Mouse (Mus musculus) cerebellum, adult 2 months (tissue): ENCODE results near the gene Gm13084. TPM values are rescaled to one million over a fixed set of nuclear protein-coding genes. Genes with fewer than 3 reads are reported as not detected.
"Not testable (repeated sequence)": the region's sequence is repeated elsewhere in the genome, so short reads cannot be mapped to it uniquely, and the experiment has no call there.

Experiments used
- DNase-seq, 2 experiments: peaks; one replicate each; pipeline ENCODE4 v3.0.0; 2021
- H3K27ac ChIP-seq: fragments of 200-500 bp; 2 replicates; pipeline ENCODE4 v1.5.1; 2012; ENCODE audit warnings: low read length, control low read depth, inconsistent platforms; ENCODE audit not compliant: insufficient read depth
- H3K27me3 ChIP-seq: fragments of 200-500 bp; 2 replicates; pipeline ENCODE4 v1.6.1; 2012; ENCODE audit warnings: inconsistent platforms, mild to moderate bottlenecking, low read length, moderate library complexity; ENCODE audit not compliant: control insufficient read depth, insufficient read depth
- H3K4me1 ChIP-seq: fragments of 200-500 bp; 2 replicates; pipeline ENCODE4 v1.6.1; 2011; ENCODE audit warnings: low read length; ENCODE audit not compliant: control insufficient read depth, insufficient read depth
- H3K4me3 ChIP-seq: fragments of 200-500 bp; replicated peaks from 2 replicates; pipeline ENCODE3; 2011; ENCODE audit warnings: mild to moderate bottlenecking, low read depth, low read length, control low read depth; ENCODE audit not compliant: insufficient read depth
- CTCF ChIP-seq: fragments of 200-500 bp; IDR thresholded peaks from 2 replicates; pipeline ENCODE4 v1.5.1; 2011; ENCODE audit warnings: low read depth, mild to moderate bottlenecking, control low read depth, low read length, moderate library complexity, borderline replicate concordance; ENCODE audit not compliant: insufficient read depth
- POLR2A ChIP-seq: fragments of 200-500 bp; IDR thresholded peaks from 2 replicates; pipeline ENCODE4 v1.6.1; 2011; ENCODE audit warnings: low read length, control low read depth, borderline replicate concordance; ENCODE audit not compliant: insufficient read depth
- WGBS: fragments of 180-500 bp; shearing (Covaris S2); methylation state at CpG from one replicate; pipeline ENCODE4 v1.1.7; 2018; 5-methylcytosine and 5-hydroxymethylcytosine counted together
- polyA plus RNA-seq: library from polyadenylated mRNA; depleted of rRNA; stranded (reverse); fragments of >200 nt; gene quantifications from 2 replicates; pipeline ENCODE4 v1.2.3, GENCODE M21; 2012; rRNA removed

The Gm13084 gene
- not detected in 2 replicates for polyA plus RNA-seq

DNA sequence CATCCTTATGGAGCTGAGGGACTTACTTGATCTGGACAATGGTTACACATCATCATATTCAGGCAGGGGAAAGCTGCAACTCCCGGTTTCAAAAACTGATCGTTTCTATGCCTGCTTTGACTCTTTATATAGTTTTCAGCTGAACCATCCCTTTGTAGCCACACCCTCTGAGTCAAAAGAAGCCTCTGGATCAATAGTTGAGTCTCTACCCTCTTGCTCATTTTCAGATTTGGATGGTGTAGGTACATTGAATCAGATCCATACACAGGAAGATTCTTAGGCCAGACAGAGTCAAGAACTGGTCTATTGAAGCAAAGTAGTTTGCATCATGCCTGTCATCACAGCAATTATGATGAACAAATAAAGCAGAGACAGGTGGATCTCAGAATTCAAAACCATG, at the start of gene Gm13084:
TSS of gene Gm13084 (minus strand) at position 101 of the 400 bp plus-strand sequence.
- H3K27ac ChIP-seq = no peak within 1 kb of the TSS
- no peak for DNase-seq
- H3K4me1 ChIP-seq = no peaks in the 10 kb centered on the region
- H3K4me3 ChIP-seq = no peak within 1 kb of the TSS
- H3K27me3 ChIP-seq = no peaks in the 10 kb centered on the region
- TF ChIP-seq CTCF (no peak), POLR2A (no peak)
- WGBS = 68% methylated on average over 2 of the region's 2 CpGs

DNA sequence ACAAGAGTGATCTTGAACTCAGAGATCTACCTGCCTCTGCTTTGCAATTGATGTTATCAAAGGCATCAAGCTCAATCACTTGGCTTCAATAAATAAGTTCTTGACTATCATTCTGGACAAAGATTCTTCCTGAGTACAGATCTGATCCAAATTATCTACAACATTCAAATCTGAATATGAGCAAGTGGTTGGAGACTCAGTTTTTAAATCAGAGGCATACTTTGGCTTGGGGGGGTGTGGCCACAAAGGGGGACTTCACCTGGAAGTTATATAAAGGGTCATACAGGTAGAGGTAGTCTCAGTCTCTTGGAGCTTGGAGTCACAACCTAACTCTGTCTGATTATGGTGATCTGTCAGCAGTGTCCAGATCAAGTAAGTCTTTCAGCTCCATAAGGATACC, 30.3 kb upstream of the Gm13084 start, which contains the start of gene Gm13103:
TSS of gene Gm13103 (plus strand) at position 301 of the 400 bp plus-strand sequence.
- not testable (repeated sequence) for H3K4me1 ChIP-seq, DNase-seq, H3K27ac ChIP-seq, H3K4me3 ChIP-seq, H3K27me3 ChIP-seq

DNA sequence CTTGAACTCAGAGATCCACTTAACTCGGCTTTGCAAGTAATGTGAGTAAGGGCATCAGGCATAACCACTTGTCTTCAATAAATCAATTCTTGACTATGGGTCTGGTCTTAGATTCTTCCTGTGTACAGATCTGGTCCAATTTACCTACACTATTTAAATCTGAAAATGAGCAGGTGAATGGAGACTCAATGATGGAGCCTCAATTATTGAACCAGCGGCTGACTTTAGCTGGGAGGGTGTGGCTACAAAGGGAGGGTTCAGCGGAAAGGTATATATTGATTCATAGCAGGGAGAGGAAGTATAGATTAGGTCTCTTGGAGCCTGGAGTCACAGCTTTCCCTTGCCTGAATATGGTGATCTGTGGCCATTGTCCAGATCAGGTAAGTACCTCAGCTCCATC, 26.8 kb downstream of the Gm13084 start, which contains the start of gene Gm13023:
TSS of gene Gm13023 (plus strand) at position 301 of the 400 bp plus-strand sequence.
- not testable (repeated sequence) for H3K27ac ChIP-seq, H3K4me3 ChIP-seq, H3K4me1 ChIP-seq, H3K27me3 ChIP-seq, DNase-seq
- WGBS = 90% methylated on average over 3 of the region's 3 CpGs

Other genes starting within 250 kb of the Gm13084 start
- gene Gm13083, start 201.1 kb downstream of the Gm13084 start, polyA plus RNA-seq = not detected in 2 replicates
- not detected in 2 replicates for gene Gm13088, start 158.8 kb downstream of the Gm13084 start, polyA plus RNA-seq
- gene Gm13089, start 113.4 kb downstream of the Gm13084 start, polyA plus RNA-seq = not detected in 2 replicates
- not detected in 2 replicates for gene Gm13078, start 96.6 kb downstream of the Gm13084 start, polyA plus RNA-seq
- not detected in 2 replicates for gene Gm13023, start 26.7 kb downstream of the Gm13084 start, polyA plus RNA-seq
- not detected in 2 replicates for gene Gm13103, start 30.4 kb upstream of the Gm13084 start, polyA plus RNA-seq
- gene Pramef6, start 84.3 kb upstream of the Gm13084 start, polyA plus RNA-seq = not detected in 2 replicates
- not detected in 2 replicates for gene Pramef25, start 134.9 kb upstream of the Gm13084 start, polyA plus RNA-seq
- gene Gm13101, start 150.9 kb upstream of the Gm13084 start, polyA plus RNA-seq = not detected in 2 replicates
- gene Pramef17, start 178.3 kb upstream of the Gm13084 start, polyA plus RNA-seq = not detected in 2 replicates
- gene Pramel4, start 243.0 kb upstream of the Gm13084 start, polyA plus RNA-seq = not detected in 2 replicates